Mouse (Mus musculus): ENCODE measurements around the gene Gnaq.

GRCm38 (mm10) chr19:16118421-16118820, 14.2 kb upstream of the Gnaq start:
- TF ChIP-seq POLR2A (IDR thresholded peaks at IDR 0.05; ENCODE audit: borderline replicate concordance, extremely low read depth, low read depth, low read length) (no peak), CTCF (IDR thresholded peaks at IDR 0.05; ENCODE audit: insufficient read depth, low read length) (no peak)

Data from lung, adult 2 months (tissue).